Mouse (Mus musculus) testis, adult 2 months (tissue): Measurements from ENCODE around the gene 1700012A03Rik.

Source experiments
- CTCF ChIP-seq: fragments of 200-500 bp; IDR thresholded peaks from 2 replicates; pipeline ENCODE4 v1.5.1; 2012; ENCODE audit warnings: low read depth, mild to moderate bottlenecking, inconsistent platforms, low read length, moderate library complexity; ENCODE audit not compliant: control insufficient read depth, insufficient read depth, insufficient replicate concordance
- POLR2A ChIP-seq: fragments of 200-500 bp; IDR thresholded peaks from 2 replicates; pipeline ENCODE4 v1.6.1; 2012; ENCODE audit warnings: low read depth, mild to moderate bottlenecking, inconsistent platforms, low read length, moderate library complexity; ENCODE audit not compliant: control insufficient read depth

GRCm38 (mm10) chr6:32045344-32045743 lies 4.7 kb upstream of the 1700012A03Rik start:
- TF ChIP-seq CTCF (no peak), POLR2A (no peak)
